Mouse (Mus musculus) kidney, postnatal 36 days (tissue): ENCODE data around the gene Acox3.

Experiments
- DNase-seq, 2 experiments: peaks; one replicate each; pipeline ENCODE4 v3.0.0; 2021 to 2022; ENCODE audit warnings: mixed read lengths in 2 of 2

Gene Acox3

DNA sequence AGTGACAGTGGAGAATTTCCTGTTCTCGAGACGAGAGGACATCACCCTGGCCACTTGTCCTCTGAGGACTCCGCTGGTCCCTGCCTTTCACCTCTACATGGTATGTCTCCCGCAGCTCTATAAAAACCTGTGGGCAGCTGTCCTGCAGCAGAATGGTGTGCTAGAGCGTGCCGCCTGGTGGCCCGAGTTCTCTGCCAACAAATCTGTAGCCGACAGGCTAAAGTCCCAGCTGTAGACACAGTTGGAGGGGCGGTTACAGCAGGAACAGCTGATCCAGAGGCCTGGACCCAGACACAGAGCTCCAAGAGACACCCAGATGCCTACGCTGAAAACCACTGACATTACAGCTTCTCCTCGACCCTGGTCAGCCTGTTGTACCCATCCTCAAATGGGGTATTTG, 29.1 kb downstream of the Acox3 start:
- DNase-seq, result no peak

GRCm38 (mm10) chr5:35612722-35613121, 29.9 kb downstream of the Acox3 start:
- no peak for DNase-seq

- DNase-seq, result no peak
These were observed 34.1 kb downstream of the Acox3 start for GRCm38 (mm10) chr5:35616943-35617342.

GRCm38 (mm10) chr5:35621114-35621513, 38.3 kb downstream of the Acox3 start:
- DNase-seq, result no peak

- no peak for DNase-seq
These were observed 41.0 kb downstream of the Acox3 start for GRCm38 (mm10) chr5:35623831-35624230.

DNA sequence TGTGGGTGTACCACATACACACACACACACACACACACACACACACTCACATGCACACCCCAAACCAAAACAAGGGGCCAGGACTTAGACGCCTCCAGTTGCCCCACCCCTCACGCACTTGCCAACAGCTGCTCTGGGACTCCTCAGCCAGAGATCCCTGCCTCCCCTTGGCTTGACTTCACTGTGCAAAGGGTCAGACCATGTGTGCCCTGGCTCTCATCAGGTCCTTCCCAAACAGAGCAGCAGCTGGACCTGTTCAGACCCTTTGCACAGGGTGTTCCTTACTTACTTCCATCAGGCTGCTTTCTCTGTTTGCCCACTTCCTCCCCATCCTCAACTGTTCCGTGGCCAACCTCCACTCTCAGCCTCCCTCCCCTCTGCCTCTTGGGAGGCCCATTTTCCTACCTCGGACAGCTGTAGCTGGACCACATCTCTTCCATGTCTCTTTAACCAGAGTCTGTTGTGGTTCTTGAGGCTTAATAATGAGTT, 42.0 kb downstream of the Acox3 start:
- no peak for DNase-seq

- no peak for DNase-seq
These were observed 43.6 kb downstream of the Acox3 start for GRCm38 (mm10) chr5:35626408-35626807.

GRCm38 (mm10) chr5:35627307-35627840, 44.5 kb downstream of the Acox3 start:
- DNase-seq, result no peak

GRCm38 (mm10) chr5:35628685-35629084, 45.8 kb downstream of the Acox3 start:
- DNase-seq, result peak in 1 of 2 experiments; percentile 36

GRCm38 (mm10) chr5:35629333-35629732, 46.5 kb downstream of the Acox3 start:
- peak in 1 of 2 experiments; percentile 44 for DNase-seq

DNA sequence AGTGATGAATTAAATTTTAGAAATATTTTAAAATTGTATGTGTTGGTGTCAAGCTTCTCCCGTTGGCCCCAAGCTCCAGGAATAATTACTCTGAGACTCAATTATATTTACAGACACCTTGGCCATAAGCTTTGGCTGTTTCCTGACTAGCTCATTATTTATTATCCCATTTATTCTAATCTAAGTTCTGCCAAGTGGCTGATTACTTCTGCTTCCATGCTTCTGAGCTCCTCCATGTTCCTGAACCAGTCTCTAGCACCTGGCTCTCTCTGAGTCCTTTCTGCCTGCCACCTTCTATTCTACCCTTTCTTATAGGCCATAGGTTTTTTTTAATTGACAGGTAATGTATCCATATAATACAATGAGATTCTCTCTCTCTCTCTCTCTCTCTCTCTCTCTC, 47.9 kb downstream of the Acox3 start:
- DNase-seq, result no peak

DNA sequence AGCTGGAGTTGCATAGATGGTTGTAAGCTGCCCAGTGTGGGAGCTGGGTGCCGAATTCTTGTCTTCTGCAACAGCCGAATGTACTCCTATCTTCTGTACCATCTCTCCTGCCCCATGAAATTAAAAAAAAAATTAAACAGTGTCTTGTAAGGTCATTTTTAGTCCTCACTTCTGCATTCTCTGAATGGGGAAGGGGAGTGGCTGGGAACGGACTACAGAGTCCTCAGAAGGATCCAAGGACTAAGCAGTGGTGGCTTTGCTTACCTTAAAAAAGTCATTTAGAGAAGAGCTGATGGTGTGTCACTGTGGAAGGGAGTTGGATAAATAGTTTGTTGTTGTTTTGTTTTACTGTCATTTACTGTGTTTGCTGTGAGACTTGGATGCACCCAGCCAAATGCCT, 48.4 kb downstream of the Acox3 start:
- no peak for DNase-seq

- no peak for DNase-seq
These were observed 48.9 kb downstream of the Acox3 start for GRCm38 (mm10) chr5:35631755-35632154.

GRCm38 (mm10) chr5:35632841-35633240, 50.0 kb downstream of the Acox3 start:
- no peak for DNase-seq

GRCm38 (mm10) chr5:35636016-35636415, 53.2 kb downstream of the Acox3 start:
- no peak for DNase-seq

DNA sequence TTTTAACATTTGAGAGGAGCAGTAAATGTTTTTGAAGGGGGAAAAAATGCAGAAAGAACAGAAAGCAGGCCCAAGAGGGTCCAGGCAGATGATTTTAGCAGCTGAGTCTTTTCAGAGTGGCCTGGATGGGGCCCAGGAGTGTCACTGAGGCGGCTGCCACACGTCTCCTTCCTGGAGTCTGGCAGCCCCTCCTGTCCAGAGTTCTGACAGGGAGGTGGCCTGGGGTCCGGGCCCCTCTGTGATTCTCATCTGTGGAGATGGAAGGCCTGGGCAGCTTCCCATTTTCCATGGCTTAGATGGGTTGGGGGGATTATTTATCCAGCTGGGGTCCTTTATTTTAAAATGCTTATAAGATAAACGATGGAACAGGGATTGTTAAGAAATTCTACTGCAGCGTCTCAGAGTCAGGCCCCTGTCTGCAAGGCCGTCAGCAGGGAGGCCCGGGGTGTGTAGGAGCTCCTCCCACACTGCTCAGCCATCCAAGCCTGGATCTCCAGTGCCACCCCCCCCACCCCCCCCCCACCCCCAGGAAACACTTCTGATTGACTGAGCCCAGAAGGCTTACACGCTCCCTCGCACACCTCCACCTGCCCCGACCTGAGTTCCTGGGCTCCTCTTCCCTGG, 59.2 kb downstream of the Acox3 start:
- peak in 1 of 2 experiments; percentile 31 for DNase-seq

DNA sequence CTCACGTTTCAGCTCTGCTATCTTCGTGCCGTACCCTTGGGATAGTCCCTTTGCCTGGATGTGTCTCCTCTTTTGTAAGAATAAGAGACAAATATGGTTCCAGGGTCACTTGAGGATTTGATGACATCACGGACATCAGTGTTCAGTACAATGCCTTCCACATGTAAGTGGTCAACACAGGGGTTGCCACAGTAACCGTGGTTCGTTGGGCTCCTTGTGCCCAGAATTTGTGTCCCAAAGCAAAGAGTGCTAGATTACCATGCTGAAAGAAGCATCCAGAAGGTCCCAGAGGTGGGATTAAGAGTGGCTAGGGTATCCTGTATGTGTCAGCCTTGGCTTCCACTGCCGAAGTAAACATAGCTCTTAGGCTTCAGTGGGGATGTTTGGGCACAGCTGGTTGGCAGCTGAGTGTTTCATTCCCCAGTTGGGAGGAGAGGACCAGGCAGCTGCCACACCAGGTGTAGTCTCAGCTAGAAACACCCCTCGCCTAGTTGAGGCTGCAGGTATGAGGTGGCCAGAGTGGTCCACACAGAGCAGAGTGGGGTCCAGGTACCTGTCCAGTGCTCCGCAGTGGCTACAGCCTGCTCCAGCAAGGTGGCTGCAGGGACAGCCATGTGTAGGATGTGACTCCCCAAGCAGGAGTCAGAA, 60.7 kb downstream of the Acox3 start:
- no peak for DNase-seq

- no peak for DNase-seq
These were observed 61.2 kb downstream of the Acox3 start for GRCm38 (mm10) chr5:35644082-35644481.

GRCm38 (mm10) chr5:35645938-35646493, 63.2 kb downstream of the Acox3 start:
- DNase-seq, result no peak

GRCm38 (mm10) chr5:35646927-35647326, 64.1 kb downstream of the Acox3 start:
- peak in 1 of 2 experiments; percentile 25 for DNase-seq

- DNase-seq, result no peak
These were observed 64.7 kb downstream of the Acox3 start for GRCm38 (mm10) chr5:35647562-35647961.

DNA sequence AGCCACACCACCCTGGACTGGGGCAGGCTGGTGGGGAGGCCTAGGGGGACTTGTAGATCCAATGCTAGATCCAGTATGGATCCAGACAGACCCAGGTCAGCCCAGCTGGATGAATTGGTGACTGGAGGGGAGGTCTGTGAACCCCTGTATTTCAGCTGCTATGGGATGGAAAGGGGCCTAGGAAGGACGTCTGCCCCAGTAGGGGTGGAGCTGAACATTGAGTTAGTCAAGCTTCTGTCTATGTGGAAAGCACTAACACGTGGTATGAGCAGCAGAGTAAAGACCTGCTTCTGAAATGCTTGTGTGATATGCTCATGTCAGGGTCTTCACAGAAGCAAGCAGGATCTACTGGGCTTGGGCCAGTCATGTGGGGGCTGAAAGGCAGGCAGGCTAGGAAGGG, 65.4 kb downstream of the Acox3 start:
- DNase-seq, result no peak

DNA sequence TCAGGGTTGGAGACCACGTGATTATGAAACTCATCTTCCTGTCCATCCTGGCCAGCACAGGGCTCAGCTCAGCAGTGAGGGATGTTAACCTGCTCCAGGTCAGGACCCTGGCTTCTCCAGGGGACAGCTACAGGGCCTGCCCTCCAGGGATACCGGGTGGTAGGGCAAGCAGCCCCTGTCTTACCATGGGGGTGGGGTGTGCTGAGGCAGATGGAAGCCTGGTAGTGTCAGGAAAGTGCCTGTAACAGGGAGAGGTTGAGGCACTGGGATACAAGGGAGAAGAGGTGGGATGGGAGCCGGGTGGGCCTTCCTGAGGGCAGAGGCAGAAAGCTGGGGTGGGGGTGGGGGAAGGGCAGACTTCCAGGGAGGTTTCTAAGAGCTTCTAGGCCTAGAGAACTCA, 69.5 kb downstream of the Acox3 start:
- no peak for DNase-seq

DNA sequence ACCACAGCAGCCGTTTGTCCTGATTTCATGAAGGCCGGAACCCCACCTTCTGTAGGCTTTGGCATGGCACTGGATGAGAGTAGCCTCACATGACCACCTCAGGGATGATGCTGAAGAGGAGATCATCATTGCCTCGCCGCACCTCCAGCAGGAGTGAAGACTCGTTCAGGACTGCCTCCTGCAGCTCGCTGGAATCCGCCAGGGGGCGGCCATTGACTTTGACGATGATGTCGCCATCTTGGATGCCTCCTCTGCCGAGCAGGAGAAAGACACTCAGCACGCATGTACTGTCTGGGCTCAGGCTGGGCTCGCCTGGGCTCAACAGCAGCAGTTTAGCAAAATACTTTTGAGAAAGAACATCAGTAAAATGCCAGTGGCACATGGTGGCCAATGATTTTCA, 70.0 kb downstream of the Acox3 start:
- DNase-seq, result no peak
